Mouse (Mus musculus) kidney, adult 2 months (tissue): Measurements from ENCODE around the gene Aes.

Experiments used
- CTCF ChIP-seq: fragments of 200-500 bp; conservative IDR thresholded peaks from 2 replicates; pipeline ENCODE4 v1.5.1; 2011; ENCODE audit warnings: low read depth, mild to moderate bottlenecking, control low read depth, low read length, moderate library complexity, mixed read lengths; ENCODE audit not compliant: insufficient read depth, insufficient read length
- POLR2A ChIP-seq: fragments of 200-500 bp; IDR thresholded peaks from one replicate; pipeline ENCODE4 v1.6.1; 2011; ENCODE audit warnings: low read depth, low read length, control low read depth

- TF ChIP-seq POLR2A (no peak), CTCF (peak; percentile 50)
Observed at GRCm38 (mm10) chr10:81602741-81603151, 43.5 kb downstream of the Aes start.
